Mouse (Mus musculus) fat pad, adult 2 months (tissue): ENCODE data around the gene Olfr493.

ENCODE experiments used
- DNase-seq: peaks from one replicate; pipeline ENCODE4 v3.0.0-alpha.2; 2011; ENCODE audit warnings: low read depth, low spot score; ENCODE audit errors: extremely low read depth

Olfr493 gene

DNA sequence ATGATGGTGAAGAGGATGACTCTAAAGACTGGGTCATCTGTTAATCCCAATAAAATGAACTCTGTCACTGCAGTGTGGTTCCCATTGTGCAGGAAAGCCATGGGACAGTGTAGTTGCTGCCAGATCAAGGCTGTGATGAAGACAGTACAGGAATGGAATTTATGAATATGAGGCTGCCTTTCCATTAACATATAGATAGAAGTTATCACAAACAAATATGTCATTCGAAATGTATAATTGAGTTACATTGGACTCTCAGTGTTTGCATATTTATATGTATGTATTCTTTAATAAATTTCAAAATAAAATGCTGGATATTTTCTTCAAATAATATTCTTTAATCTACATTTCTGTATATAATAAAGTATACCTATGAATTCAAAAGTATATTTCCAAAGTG lies at the start of gene Olfr493:
TSS of gene Olfr493 (minus strand) at position 101 of the 400 bp plus-strand sequence.
- DNase-seq, result no peak

DNA sequence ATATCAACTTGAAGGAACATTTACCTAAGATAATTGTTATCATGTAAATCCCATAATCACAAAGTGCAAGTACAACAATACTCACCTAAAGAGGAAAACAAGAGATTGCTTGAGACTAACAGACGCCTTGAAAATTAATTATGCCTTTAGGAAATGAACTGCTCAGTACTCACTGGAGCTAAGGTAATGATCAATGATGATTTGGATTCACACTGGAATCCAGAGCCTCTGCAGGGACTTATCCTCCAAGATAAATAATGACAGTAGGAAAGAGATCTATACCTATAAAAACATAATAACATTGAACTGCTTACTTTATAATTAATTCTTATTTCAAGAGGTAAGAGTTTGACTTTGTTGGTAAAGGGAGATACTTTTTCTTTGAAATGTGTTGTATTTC lies 46.1 kb upstream of the Olfr493 start, which contains the start of gene Olfr495:
TSS of gene Olfr495 (plus strand) at position 301 of the 400 bp plus-strand sequence.
- no peak for DNase-seq

DNA sequence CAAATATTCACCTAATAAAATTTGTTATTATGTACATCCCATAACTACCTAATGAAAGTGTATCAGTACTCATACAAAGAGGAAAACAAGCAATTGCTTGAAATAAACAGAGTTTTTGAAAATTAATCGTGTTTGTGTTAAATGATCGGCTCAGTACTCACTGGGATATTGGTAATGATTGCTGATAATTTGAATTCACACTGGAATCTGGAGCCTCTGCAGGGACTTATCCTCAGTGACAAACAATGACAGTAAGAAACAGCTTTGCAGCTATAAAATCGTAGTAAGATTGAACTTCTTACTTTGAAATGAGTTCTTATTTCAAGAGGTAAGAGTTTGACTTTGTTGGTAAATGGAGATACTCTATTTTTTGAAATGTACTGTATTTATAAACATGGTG lies 18.3 kb upstream of the Olfr493 start, which contains the start of gene Olfr494:
TSS of gene Olfr494 (plus strand) at position 301 of the 400 bp plus-strand sequence.
- no peak for DNase-seq

DNA sequence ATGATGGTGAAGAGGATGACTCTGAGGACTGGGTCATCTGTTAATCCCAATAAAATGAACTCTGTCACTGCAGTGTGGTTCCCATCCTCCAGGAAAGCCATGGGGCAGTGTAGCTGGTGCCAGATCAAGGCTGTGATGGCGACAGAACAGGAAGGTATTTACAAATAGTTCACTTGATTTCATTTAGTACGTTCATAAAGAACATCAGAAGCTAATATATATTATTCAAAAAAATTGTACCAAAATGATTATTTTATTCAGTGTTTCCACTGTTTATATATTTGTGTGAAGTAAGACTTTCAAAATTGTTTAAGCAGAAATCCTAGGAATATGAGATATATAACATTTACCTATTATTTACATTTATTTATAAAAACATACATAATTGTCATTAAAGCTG lies 23.2 kb downstream of the Olfr493 start, which contains the start of gene Olfr492:
TSS of gene Olfr492 (minus strand) at position 101 of the 400 bp plus-strand sequence.
- DNase-seq, result no peak

DNA sequence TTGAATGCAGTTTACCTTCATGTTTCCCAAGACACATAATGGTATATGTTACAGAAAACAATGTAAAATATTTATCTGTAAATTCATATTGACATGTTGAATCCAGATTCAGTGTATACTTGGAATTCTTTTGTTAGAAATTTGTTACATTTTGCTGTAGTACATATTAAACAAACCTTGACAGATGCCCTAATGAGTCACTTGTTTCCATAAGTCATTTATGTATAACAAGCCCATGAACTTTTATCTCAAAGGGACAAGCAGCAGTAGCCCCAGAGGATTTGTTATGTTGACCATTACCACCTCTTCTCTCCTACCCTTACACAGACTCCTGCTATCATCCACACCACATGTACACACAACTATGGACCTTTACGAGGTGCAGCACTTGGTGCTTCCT lies 33.6 kb downstream of the Olfr493 start, which contains the start of gene Olfr491:
TSS of gene Olfr491 (plus strand) at position 301 of the 400 bp plus-strand sequence.
- no peak for DNase-seq
